Mouse (Mus musculus) cerebellum, adult 2 months (tissue): ENCODE measurements at regions not wholly inside any gene's neighbourhood (a gene's known extent, or its start where the extent isn't known, plus 50 kb on each side); places are given as distances from the start of the nearest gene placed in this dataset.

ENCODE experiments used
- CTCF ChIP-seq: fragments of 200-500 bp; IDR thresholded peaks from 2 replicates; pipeline ENCODE4 v1.5.1; 2011; ENCODE audit warnings: low read depth, mild to moderate bottlenecking, control low read depth, low read length, moderate library complexity, borderline replicate concordance; ENCODE audit not compliant: insufficient read depth
- POLR2A ChIP-seq: fragments of 200-500 bp; IDR thresholded peaks from 2 replicates; pipeline ENCODE4 v1.6.1; 2011; ENCODE audit warnings: low read length, control low read depth, borderline replicate concordance; ENCODE audit not compliant: insufficient read depth

GRCm38 (mm10) chr9:61780186-61780939 lies 134.0 kb downstream of the Rplp1 start:
- TF ChIP-seq POLR2A (no peak), CTCF (no peak)
